Mouse (Mus musculus) midbrain, embryonic 15.5 days (tissue): ENCODE results near the gene Svbp. TPM values are rescaled to one million over a fixed set of nuclear protein-coding genes. Genes with fewer than 3 reads are reported as not detected.

Experiments used
- ATAC-seq: fragments of 200-750 bp; cut with Nextera tagmentation; replicated peaks from 2 replicates; pipeline ENCODE4 v1.8.0; 2017; ENCODE audit warnings: moderate TSS enrichment
- H3K27ac ChIP-seq: fragments of 300-500 bp; sonication (generic); 2 replicates; pipeline ENCODE4 v1.5.1; 2015; ENCODE audit warnings: mild to moderate bottlenecking, inconsistent platforms
- H3K27me3 ChIP-seq: fragments of 300-500 bp; sonication (generic); replicated peaks from 2 replicates; pipeline ENCODE4 v1.6.1; 2015; ENCODE audit warnings: inconsistent platforms
- H3K36me3 ChIP-seq: fragments of 300-500 bp; sonication (generic); replicated peaks from 2 replicates; pipeline ENCODE4 v1.6.1; 2015; ENCODE audit warnings: inconsistent platforms
- H3K4me1 ChIP-seq: fragments of 300-500 bp; sonication (generic); 2 replicates; pipeline ENCODE4 v1.6.1; 2015; ENCODE audit warnings: inconsistent platforms
- H3K4me2 ChIP-seq: fragments of 300-500 bp; sonication (generic); 2 replicates; pipeline ENCODE4 v1.6.1; 2015; ENCODE audit warnings: inconsistent platforms, mild to moderate bottlenecking, moderate library complexity
- H3K4me3 ChIP-seq: fragments of 300-500 bp; sonication (generic); 2 replicates; pipeline ENCODE4 v1.5.1; 2015; ENCODE audit warnings: mild to moderate bottlenecking, inconsistent platforms
- H3K9ac ChIP-seq: fragments of 300-500 bp; sonication (generic); 2 replicates; pipeline ENCODE4 v1.6.1; 2015; ENCODE audit warnings: mild to moderate bottlenecking, inconsistent platforms
- H3K9me3 ChIP-seq: fragments of 300-500 bp; sonication (generic); 2 replicates; pipeline ENCODE4 v1.6.1; 2016; ENCODE audit warnings: inconsistent platforms
- WGBS: fragments of 180-500 bp; shearing (Covaris S2); methylation state at CpG from one replicate; pipeline ENCODE4 v1.1.7; 2015; ENCODE audit warnings: mixed read lengths; 5-methylcytosine and 5-hydroxymethylcytosine counted together
- polyA plus RNA-seq: library from polyadenylated mRNA; unstranded; fragments of >200 nt; fragmentation: Nextera tagmentation; extraction: Ambion mirVana; gene quantifications from 2 replicates; pipeline ENCODE4 v1.2.1, GENCODE M21; 2015

The Svbp gene
- polyA plus RNA-seq, 1 experiment from 2014 or later: 238 TPM

DNA sequence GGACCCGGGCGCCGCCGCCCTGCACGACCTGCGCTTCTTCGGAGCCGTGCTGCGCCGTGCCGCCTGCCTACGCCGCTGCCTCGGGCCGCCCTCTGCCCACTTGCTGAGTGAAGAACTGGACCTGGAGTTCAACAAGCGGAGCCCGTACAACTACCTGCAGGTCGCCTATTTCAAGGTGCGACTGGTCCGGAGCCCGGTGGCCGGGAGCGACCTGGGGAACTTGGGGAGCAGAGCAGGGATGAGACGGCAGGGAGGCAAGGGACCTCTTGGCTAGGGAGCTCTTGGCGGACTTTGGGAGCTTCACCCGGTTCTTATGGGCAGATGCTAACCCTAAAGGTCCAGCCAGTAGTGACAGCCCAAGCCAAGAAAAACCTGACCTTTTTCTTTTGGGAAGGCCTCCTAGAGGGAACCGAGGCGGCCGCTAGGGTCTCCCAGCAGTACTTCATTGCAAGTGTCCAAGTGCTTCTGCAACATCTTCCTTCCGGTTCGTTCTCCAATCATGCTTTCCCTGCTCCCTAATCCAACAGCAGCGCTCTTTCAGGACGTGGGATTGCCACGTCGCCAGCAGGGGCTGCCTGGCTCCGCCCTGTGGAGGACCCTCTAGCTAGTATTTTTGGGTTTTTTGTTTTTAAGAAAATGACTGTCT, 38.3 kb downstream of the Svbp start:
- Histone ChIP-seq H3K4me2 (peak overlapping the region; percentile 77), H3K9ac (peak overlapping the region; percentile 58), H3K4me3 (peak overlapping the region; percentile 58), H3K9me3 (no peaks in the 10 kb centered on the region), H3K4me1 (peaks cover 16% of the 10 kb centered on the region), H3K27me3 (no peaks in the 10 kb centered on the region), H3K36me3 (peaks cover 10% of the 10 kb centered on the region; the same call in 1 of the 2 replicates), H3K27ac (peak overlapping the region; percentile 52)
- WGBS: under 1% methylated on average over 36 of the region's 36 CpGs
- peak; percentile 10; the same call in 1 of the 2 replicates for ATAC-seq

DNA sequence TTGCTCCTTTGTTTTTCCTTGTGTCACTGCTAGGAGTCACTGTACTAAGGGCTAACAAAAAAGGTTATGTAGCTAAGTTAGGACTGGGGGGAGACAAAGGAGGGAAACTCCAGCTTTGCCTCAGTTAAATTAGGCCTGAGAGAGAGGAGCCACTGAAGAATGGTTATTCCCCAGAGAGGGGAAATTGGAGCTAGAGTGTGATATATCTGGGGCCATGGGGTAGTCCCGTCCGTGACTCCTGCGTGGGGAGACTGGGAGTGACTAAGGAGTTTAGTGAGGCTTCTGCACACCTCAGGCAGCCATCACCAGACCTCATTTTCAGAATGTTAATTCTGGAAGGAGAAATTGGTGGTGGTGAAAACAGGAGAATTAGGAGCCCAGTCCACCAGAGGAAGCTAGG, 39.2 kb downstream of the Svbp start:
- Histone ChIP-seq H3K9me3 (no peaks in the 10 kb centered on the region), H3K4me2 (peak overlapping the region; percentile 77), H3K27ac (no peak overlapping the region), H3K9ac (no peak overlapping the region), H3K36me3 (peaks cover 10% of the 10 kb centered on the region; the same call in 1 of the 2 replicates), H3K4me1 (peaks cover 18% of the 10 kb centered on the region), H3K4me3 (peak overlapping the region; percentile 58), H3K27me3 (no peaks in the 10 kb centered on the region)
- WGBS: 81% methylated on average over 3 of the region's 3 CpGs
- ATAC-seq: no peak

- ATAC-seq: no peak
- no peak overlapping the region for H3K27ac ChIP-seq
These were observed 43.6 kb downstream of the Svbp start for GRCm38 (mm10) chr4:119238661-119239060.

GRCm38 (mm10) chr4:119239181-119239682, 44.1 kb downstream of the Svbp start:
- Histone ChIP-seq H3K9me3 (no peaks in the 10 kb centered on the region), H3K27me3 (no peaks in the 10 kb centered on the region), H3K4me3 (no peak overlapping the region), H3K4me1 (peaks cover 7% of the 10 kb centered on the region), H3K27ac (peak overlapping the region; percentile 77), H3K9ac (no peak overlapping the region; the same call in 1 of the 2 replicates), H3K36me3 (peaks cover 31% of the 10 kb centered on the region; the same call in 1 of the 2 replicates), H3K4me2 (peak overlapping the region; percentile 8; the same call in 1 of the 2 replicates)
- WGBS: 37% methylated on average over 12 of the region's 12 CpGs
- peak; percentile 57 for ATAC-seq

More at GRCm38 (mm10) chr4:119238661-119239060, 43.6 kb downstream of the Svbp start:
- Histone ChIP-seq H3K27me3 (no peaks in the 10 kb centered on the region), H3K4me3 (no peak overlapping the region), H3K36me3 (peaks cover 28% of the 10 kb centered on the region; the same call in 1 of the 2 replicates), H3K4me1 (peaks cover 13% of the 10 kb centered on the region), H3K9ac (no peak overlapping the region), H3K9me3 (no peaks in the 10 kb centered on the region), H3K4me2 (no peak overlapping the region)
- 77% methylated on average over 3 of the region's 3 CpGs for WGBS

- Histone ChIP-seq H3K36me3 (peaks cover 28% of the 10 kb centered on the region; the same call in 1 of the 2 replicates), H3K4me1 (peaks cover 5% of the 10 kb centered on the region; the same call in 1 of the 2 replicates), H3K4me3 (no peak overlapping the region), H3K9ac (no peak overlapping the region), H3K27me3 (no peaks in the 10 kb centered on the region), H3K4me2 (no peak overlapping the region), H3K9me3 (no peaks in the 10 kb centered on the region), H3K27ac (no peak overlapping the region)
- WGBS: 85% methylated on average over 14 of the region's 14 CpGs
- no peak for ATAC-seq
These were observed 46.6 kb downstream of the Svbp start for GRCm38 (mm10) chr4:119241664-119242063.

DNA sequence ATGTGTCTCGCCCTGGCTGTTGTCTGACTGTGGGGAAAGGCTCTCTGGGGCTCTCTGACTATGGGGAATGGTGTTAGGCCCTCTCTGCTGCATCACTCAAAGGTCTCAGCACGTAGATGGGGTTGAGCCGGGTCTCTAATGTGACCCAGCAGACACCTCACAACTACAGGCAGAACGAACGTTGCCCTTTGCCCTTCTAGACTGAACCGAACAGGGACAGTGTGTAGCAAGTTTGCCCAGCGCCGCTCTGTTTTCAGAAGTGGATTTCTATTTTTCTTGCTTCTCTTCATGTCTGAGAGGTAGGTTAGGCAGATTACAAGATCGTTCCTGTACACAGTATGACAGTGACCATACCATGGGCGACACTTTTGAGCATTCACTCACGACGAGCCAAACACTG, 47.5 kb downstream of the Svbp start:
- Histone ChIP-seq H3K9me3 (no peaks in the 10 kb centered on the region), H3K4me2 (no peak overlapping the region), H3K27ac (no peak overlapping the region), H3K4me1 (peaks cover 6% of the 10 kb centered on the region; the same call in 1 of the 2 replicates), H3K36me3 (peaks cover 21% of the 10 kb centered on the region; the same call in 1 of the 2 replicates), H3K27me3 (no peaks in the 10 kb centered on the region), H3K4me3 (no peak overlapping the region), H3K9ac (no peak overlapping the region)
- ATAC-seq: no peak
- WGBS: 93% methylated on average over 12 of the region's 12 CpGs

- no peak overlapping the region for H3K4me3 ChIP-seq
- no peaks in the 10 kb centered on the region for H3K9me3 ChIP-seq
- H3K27me3 ChIP-seq: no peaks in the 10 kb centered on the region
- peaks cover 6% of the 10 kb centered on the region; the same call in 1 of the 2 replicates for H3K4me1 ChIP-seq
- no peak overlapping the region for H3K9ac ChIP-seq
- peaks cover 25% of the 10 kb centered on the region; the same call in 1 of the 2 replicates for H3K36me3 ChIP-seq
- ATAC-seq: no peak
- WGBS: 83% methylated on average over 22 of the region's 22 CpGs
- H3K4me2 ChIP-seq: no peak overlapping the region
- H3K27ac ChIP-seq: no peak overlapping the region
These were observed 49.5 kb downstream of the Svbp start for GRCm38 (mm10) chr4:119244468-119245240.

GRCm38 (mm10) chr4:119245556-119245955, 50.5 kb downstream of the Svbp start:
- no peak overlapping the region for H3K27ac ChIP-seq
- no peak overlapping the region for H3K4me2 ChIP-seq
- ATAC-seq: no peak
- WGBS: 63% methylated on average over 7 of the region's 7 CpGs
- no peak overlapping the region for H3K4me3 ChIP-seq
- peaks cover 25% of the 10 kb centered on the region; the same call in 1 of the 2 replicates for H3K36me3 ChIP-seq
- no peaks in the 10 kb centered on the region for H3K9me3 ChIP-seq
- H3K4me1 ChIP-seq: peaks cover 6% of the 10 kb centered on the region; the same call in 1 of the 2 replicates
- H3K27me3 ChIP-seq: no peaks in the 10 kb centered on the region
- H3K9ac ChIP-seq: no peak overlapping the region

DNA sequence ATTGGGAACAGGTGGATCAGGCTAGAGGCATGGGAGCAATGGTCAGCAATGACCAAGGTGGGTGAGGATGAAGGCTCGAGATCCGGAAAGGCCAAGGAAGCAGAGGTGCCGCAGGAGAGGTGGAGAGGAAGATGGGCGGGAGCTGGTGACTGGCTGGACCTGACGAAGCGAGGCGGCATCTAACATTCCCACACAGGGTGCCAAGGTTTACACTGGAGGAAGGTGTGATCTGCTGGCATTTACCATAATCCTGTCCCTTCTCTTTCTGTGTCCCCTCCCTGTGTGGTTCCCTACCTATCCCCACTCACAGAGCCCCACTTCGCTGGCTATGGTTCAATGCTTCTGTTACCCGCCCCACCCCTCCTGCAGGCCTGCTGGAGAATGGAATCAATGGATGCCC, 50.9 kb downstream of the Svbp start:
- Histone ChIP-seq H3K9me3 (no peaks in the 10 kb centered on the region), H3K9ac (no peak overlapping the region), H3K4me2 (no peak overlapping the region), H3K27me3 (no peaks in the 10 kb centered on the region), H3K36me3 (peaks cover 25% of the 10 kb centered on the region; the same call in 1 of the 2 replicates), H3K4me1 (peaks cover 6% of the 10 kb centered on the region; the same call in 1 of the 2 replicates), H3K27ac (no peak overlapping the region), H3K4me3 (no peak overlapping the region)
- 65% methylated on average over 9 of the region's 9 CpGs for WGBS
- no peak for ATAC-seq

- H3K27ac ChIP-seq: no peak overlapping the region
- WGBS: 72% methylated on average over 14 of the region's 14 CpGs
- H3K4me2 ChIP-seq: no peak overlapping the region
- H3K4me3 ChIP-seq: no peak overlapping the region
- no peaks in the 10 kb centered on the region for H3K9me3 ChIP-seq
- no peak overlapping the region for H3K9ac ChIP-seq
- H3K27me3 ChIP-seq: no peaks in the 10 kb centered on the region
- peaks cover 18% of the 10 kb centered on the region; the same call in 1 of the 2 replicates for H3K36me3 ChIP-seq
- peaks cover 6% of the 10 kb centered on the region; the same call in 1 of the 2 replicates for H3K4me1 ChIP-seq
- ATAC-seq: no peak
These were observed 51.7 kb downstream of the Svbp start for GRCm38 (mm10) chr4:119246688-119247225.

DNA sequence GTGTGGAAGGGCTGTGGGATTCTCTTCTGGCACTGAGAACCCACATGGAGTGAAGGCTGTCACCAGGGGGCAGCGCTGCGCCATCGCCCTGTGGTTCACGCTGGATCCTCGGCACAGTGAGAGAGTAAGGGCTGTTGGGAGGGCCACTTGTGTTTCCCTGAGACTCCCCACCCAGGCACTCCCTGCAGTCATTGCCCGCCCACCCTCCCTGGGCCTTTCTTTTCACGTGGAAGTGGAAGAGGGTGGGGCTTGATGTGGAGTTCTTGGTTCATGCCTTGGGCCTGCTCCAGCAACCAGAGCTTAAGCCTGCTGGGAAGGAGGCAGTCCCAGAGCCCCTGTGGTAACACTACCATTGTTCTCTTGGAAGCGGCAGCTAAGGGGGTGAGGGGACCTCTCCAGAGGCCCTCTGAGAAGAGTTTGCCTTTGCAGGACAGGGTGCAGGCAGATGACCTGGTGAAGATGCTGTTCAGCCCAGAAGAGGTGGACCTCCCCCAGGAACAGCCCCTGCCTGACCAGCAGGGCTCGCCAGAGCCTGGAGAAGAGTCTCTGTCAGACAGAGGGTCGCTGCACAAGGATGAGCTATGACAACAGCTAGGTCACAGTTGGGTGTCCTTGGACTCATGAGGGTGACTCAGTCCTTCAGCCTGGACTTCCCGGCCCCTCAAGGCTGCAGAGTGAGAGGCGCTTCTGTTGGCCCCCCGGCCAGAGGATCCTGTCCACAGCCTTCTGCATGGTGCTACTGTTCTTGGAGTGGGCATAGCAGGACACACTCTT, 52.5 kb downstream of the Svbp start:
- Histone ChIP-seq H3K4me3 (no peak overlapping the region), H3K27ac (peak overlapping the region; percentile 32; the same call in 1 of the 2 replicates), H3K9me3 (no peaks in the 10 kb centered on the region), H3K36me3 (peaks cover 11% of the 10 kb centered on the region; the same call in 1 of the 2 replicates), H3K4me2 (no peak overlapping the region), H3K4me1 (peaks cover 6% of the 10 kb centered on the region; the same call in 1 of the 2 replicates), H3K27me3 (no peaks in the 10 kb centered on the region), H3K9ac (no peak overlapping the region)
- 19% methylated on average over 13 of the region's 13 CpGs for WGBS
- ATAC-seq: peak; percentile 64
